Mouse (Mus musculus): ENCODE data around the gene Chid1. TPM values are rescaled to one million over a fixed set of nuclear protein-coding genes. Genes with fewer than 3 reads are reported as not detected.
A peak's percentile ranks its signal among the peaks of the same experiment; 100 is the strongest.

Gene Chid1
- polyA plus RNA-seq, 1 experiment from 2014 or later = 20.8 TPM

- WGBS = 59% methylated on average over 2 of the region's 2 CpGs
Observed at GRCm38 (mm10) chr7:141550464-141550863, 10.8 kb upstream of the Chid1 start.

GRCm38 (mm10) chr7:141549432-141550061 lies 9.9 kb upstream of the Chid1 start:
- Histone ChIP-seq H3K4me2 (replicated peaks; ENCODE audit: low read depth) (no peak overlapping the region), H3K27ac (replicated peaks) (peak overlapping the region; percentile 26; the same call in 1 of the 2 replicates), H3K9ac (ENCODE audit: low read length) (no peak overlapping the region), H3K4me1 (replicated peaks; ENCODE audit: control insufficient read depth, insufficient read depth) (no peaks in the 10 kb centered on the region), H3K27me3 (ENCODE audit: control insufficient read depth, insufficient read depth, low read length) (no peaks in the 10 kb centered on the region), H3K9me3 (ENCODE audit: control insufficient read depth, low read length) (no peaks in the 10 kb centered on the region), H3K36me3 (ENCODE audit: control insufficient read depth, insufficient read depth, low read length) (no peaks in the 10 kb centered on the region), H3K4me3 (ENCODE audit: low read depth, low read length) (no peak overlapping the region)
- ATAC-seq (ENCODE audit: low FRiP score, low TSS enrichment) (no peak), DNase-seq (ENCODE audit: low spot score) (no peak)
- 79% methylated on average over 3 of the region's 3 CpGs for WGBS
- no peak for TF ChIP-seq EP300 (optimal IDR thresholded peaks at IDR 0.05)
- TF ChIP-seq CTCF (IDR thresholded peaks at IDR 0.05; ENCODE audit: low read depth) = no peak

More at GRCm38 (mm10) chr7:141550464-141550863, 10.8 kb upstream of the Chid1 start:
- no peak overlapping the region for H3K9ac ChIP-seq (ENCODE audit: low read length)
- no peaks in the 10 kb centered on the region for H3K36me3 ChIP-seq (ENCODE audit: control insufficient read depth, insufficient read depth, low read length)
- TF ChIP-seq EP300 (optimal IDR thresholded peaks at IDR 0.05) = no peak
- TF ChIP-seq CTCF (IDR thresholded peaks at IDR 0.05; ENCODE audit: low read depth) = no peak
- no peaks in the 10 kb centered on the region for H3K27me3 ChIP-seq (ENCODE audit: control insufficient read depth, insufficient read depth, low read length)
- H3K4me3 ChIP-seq (ENCODE audit: low read depth, low read length) = no peak overlapping the region
- H3K4me1 ChIP-seq (replicated peaks; ENCODE audit: control insufficient read depth, insufficient read depth) = no peaks in the 10 kb centered on the region
- no peaks in the 10 kb centered on the region for H3K9me3 ChIP-seq (ENCODE audit: control insufficient read depth, low read length)
- DNase-seq (ENCODE audit: low spot score) (no peak), ATAC-seq (ENCODE audit: low FRiP score, low TSS enrichment) (no peak)
- H3K4me2 ChIP-seq (replicated peaks; ENCODE audit: low read depth) = no peak overlapping the region
- no peak overlapping the region; the same call in 1 of the 2 replicates for H3K27ac ChIP-seq (replicated peaks)

GRCm38 (mm10) chr7:141544654-141545053 lies 5.0 kb upstream of the Chid1 start:
- Histone ChIP-seq H3K27ac (replicated peaks) (no peak overlapping the region), H3K4me3 (ENCODE audit: low read depth, low read length) (no peak overlapping the region), H3K9ac (ENCODE audit: low read length) (no peak overlapping the region), H3K9me3 (ENCODE audit: control insufficient read depth, low read length) (no peaks in the 10 kb centered on the region), H3K27me3 (ENCODE audit: control insufficient read depth, insufficient read depth, low read length) (no peaks in the 10 kb centered on the region), H3K4me1 (replicated peaks; ENCODE audit: control insufficient read depth, insufficient read depth) (peaks cover 3% of the 10 kb centered on the region; the same call in 1 of the 2 replicates), H3K36me3 (ENCODE audit: control insufficient read depth, insufficient read depth, low read length) (no peaks in the 10 kb centered on the region), H3K4me2 (replicated peaks; ENCODE audit: low read depth) (no peak overlapping the region)
- 44% methylated on average over 4 of the region's 4 CpGs for WGBS
- TF ChIP-seq CTCF (IDR thresholded peaks at IDR 0.05; ENCODE audit: low read depth) (no peak), EP300 (optimal IDR thresholded peaks at IDR 0.05) (no peak)
- ATAC-seq (ENCODE audit: low FRiP score, low TSS enrichment) = no peak
- DNase-seq (ENCODE audit: low spot score) = peak; percentile 63

- Histone ChIP-seq H3K27ac (replicated peaks) (no peak overlapping the region), H3K4me3 (ENCODE audit: low read depth, low read length) (no peak overlapping the region), H3K27me3 (ENCODE audit: control insufficient read depth, insufficient read depth, low read length) (no peaks in the 10 kb centered on the region), H3K9me3 (ENCODE audit: control insufficient read depth, low read length) (no peaks in the 10 kb centered on the region), H3K9ac (ENCODE audit: low read length) (no peak overlapping the region), H3K4me2 (replicated peaks; ENCODE audit: low read depth) (no peak overlapping the region), H3K4me1 (replicated peaks; ENCODE audit: control insufficient read depth, insufficient read depth) (peaks cover 8% of the 10 kb centered on the region; the same call in 1 of the 2 replicates), H3K36me3 (ENCODE audit: control insufficient read depth, insufficient read depth, low read length) (no peaks in the 10 kb centered on the region)
- WGBS = 89% methylated on average over 2 of the region's 2 CpGs
- DNase-seq (ENCODE audit: low spot score) (no peak), ATAC-seq (ENCODE audit: low FRiP score, low TSS enrichment) (no peak)
- no peak for TF ChIP-seq CTCF (IDR thresholded peaks at IDR 0.05; ENCODE audit: low read depth)
- TF ChIP-seq EP300 (optimal IDR thresholded peaks at IDR 0.05) = no peak
Observed at GRCm38 (mm10) chr7:141542588-141542987, 2.9 kb upstream of the Chid1 start.

- Histone ChIP-seq H3K4me2 (replicated peaks; ENCODE audit: low read depth) (no peak overlapping the region), H3K27ac (replicated peaks) (no peak overlapping the region), H3K27me3 (ENCODE audit: control insufficient read depth, insufficient read depth, low read length) (no peaks in the 10 kb centered on the region), H3K36me3 (ENCODE audit: control insufficient read depth, insufficient read depth, low read length) (no peaks in the 10 kb centered on the region), H3K4me3 (ENCODE audit: low read depth, low read length) (no peak overlapping the region), H3K4me1 (replicated peaks; ENCODE audit: control insufficient read depth, insufficient read depth) (peaks cover 8% of the 10 kb centered on the region; the same call in 1 of the 2 replicates), H3K9ac (ENCODE audit: low read length) (no peak overlapping the region), H3K9me3 (ENCODE audit: control insufficient read depth, low read length) (no peaks in the 10 kb centered on the region)
- ATAC-seq (ENCODE audit: low FRiP score, low TSS enrichment) (no peak), DNase-seq (ENCODE audit: low spot score) (no peak)
- TF ChIP-seq EP300 (optimal IDR thresholded peaks at IDR 0.05) = no peak
- TF ChIP-seq CTCF (IDR thresholded peaks at IDR 0.05; ENCODE audit: low read depth) = no peak
- WGBS = 78% methylated on average over 4 of the region's 4 CpGs
Observed at GRCm38 (mm10) chr7:141541681-141542080, 2.0 kb upstream of the Chid1 start.

GRCm38 (mm10) chr7:141540312-141541081 lies 840 bp upstream of the Chid1 start:
- Histone ChIP-seq H3K9me3 (ENCODE audit: control insufficient read depth, low read length) (no peaks in the 10 kb centered on the region), H3K27ac (replicated peaks) (peak overlapping the region; percentile 91), H3K4me3 (ENCODE audit: low read depth, low read length) (peak overlapping the region; percentile 59), H3K4me2 (replicated peaks; ENCODE audit: low read depth) (peak overlapping the region; percentile 76), H3K4me1 (replicated peaks; ENCODE audit: control insufficient read depth, insufficient read depth) (peaks cover 8% of the 10 kb centered on the region; the same call in 1 of the 2 replicates), H3K36me3 (ENCODE audit: control insufficient read depth, insufficient read depth, low read length) (no peaks in the 10 kb centered on the region), H3K9ac (ENCODE audit: low read length) (peak overlapping the region; percentile 31; the same call in 1 of the 2 replicates), H3K27me3 (ENCODE audit: control insufficient read depth, insufficient read depth, low read length) (no peaks in the 10 kb centered on the region)
- WGBS = 47% methylated on average over 13 of the region's 13 CpGs
- ATAC-seq (ENCODE audit: low FRiP score, low TSS enrichment) (peak; percentile 64), DNase-seq (ENCODE audit: low spot score) (peak; percentile 41)
- TF ChIP-seq CTCF (IDR thresholded peaks at IDR 0.05; ENCODE audit: low read depth) (no peak; the same call in 1 of the 2 replicates), EP300 (optimal IDR thresholded peaks at IDR 0.05) (no peak)

Measured in stomach, postnatal 0 days (tissue).